Mouse (Mus musculus) cerebellum, postnatal 25 days (tissue): ENCODE data around the gene Pde4dip.
A peak's percentile ranks its signal among the peaks of the same experiment; 100 is the strongest.

Experiments used
- DNase-seq, 2 experiments: peaks; one replicate each; pipeline ENCODE4 v3.0.0; 2021; ENCODE audit warnings: mixed read lengths in 2 of 2

Pde4dip gene

GRCm38 (mm10) chr3:97683560-97684195, 204.8 kb downstream of the Pde4dip start:
- DNase-seq, result no peak

- no peak for DNase-seq
Measured at GRCm38 (mm10) chr3:97682576-97682975, 205.9 kb downstream of the Pde4dip start.

GRCm38 (mm10) chr3:97682159-97682502, 206.4 kb downstream of the Pde4dip start:
- no peak for DNase-seq

GRCm38 (mm10) chr3:97681321-97682158, 207.0 kb downstream of the Pde4dip start:
- peak; percentile 50 to 72 for DNase-seq

GRCm38 (mm10) chr3:97680631-97681320, 207.7 kb downstream of the Pde4dip start:
- peak; percentile 82 to 86 for DNase-seq

- DNase-seq, result no peak
Measured at GRCm38 (mm10) chr3:97678416-97678815, 210.1 kb downstream of the Pde4dip start.

GRCm38 (mm10) chr3:97676126-97676525, 212.4 kb downstream of the Pde4dip start:
- no peak for DNase-seq

- DNase-seq, result no peak
Measured at GRCm38 (mm10) chr3:97674644-97675110, 213.8 kb downstream of the Pde4dip start, which contains the start of gene Gm17651. Gm17651 (minus strand) TSS chr3:97674694.

GRCm38 (mm10) chr3:97667093-97667675, 221.3 kb downstream of the Pde4dip start:
- no peak for DNase-seq

GRCm38 (mm10) chr3:97666154-97666553, 222.4 kb downstream of the Pde4dip start:
- no peak for DNase-seq

GRCm38 (mm10) chr3:97665525-97665924, 223.0 kb downstream of the Pde4dip start:
- DNase-seq, result no peak

GRCm38 (mm10) chr3:97661206-97661605, 227.3 kb downstream of the Pde4dip start:
- DNase-seq, result no peak

GRCm38 (mm10) chr3:97659746-97660145, 228.8 kb downstream of the Pde4dip start:
- no peak for DNase-seq

- peak in 1 of 2 experiments; percentile 40 for DNase-seq
Measured at GRCm38 (mm10) chr3:97658426-97659193, 229.9 kb downstream of the Pde4dip start.

GRCm38 (mm10) chr3:97657655-97658411, 230.7 kb downstream of the Pde4dip start, which contains the start of gene Prkab2:
Prkab2 (plus strand) TSS chr3:97658193.
- DNase-seq, result peak; percentile 99 to 100

GRCm38 (mm10) chr3:97654901-97655300, 233.6 kb downstream of the Pde4dip start:
- DNase-seq, result peak in 1 of 2 experiments; percentile 41

- no peak for DNase-seq
Measured at GRCm38 (mm10) chr3:97653781-97654180, 234.7 kb downstream of the Pde4dip start.

GRCm38 (mm10) chr3:97651604-97652003, 236.9 kb downstream of the Pde4dip start:
- no peak for DNase-seq

GRCm38 (mm10) chr3:97649469-97649868, 239.0 kb downstream of the Pde4dip start:
- DNase-seq, result no peak

- no peak for DNase-seq
Measured at GRCm38 (mm10) chr3:97649022-97649421, 239.5 kb downstream of the Pde4dip start.

- no peak for DNase-seq
Measured at GRCm38 (mm10) chr3:97648518-97648917, 240.0 kb downstream of the Pde4dip start.
